Mouse (Mus musculus) hindbrain, embryonic 11.5 days (tissue): ENCODE measurements around the gene Ubxn6. TPM values are rescaled to one million over a fixed set of nuclear protein-coding genes. Genes with fewer than 3 reads are reported as not detected.
A peak's percentile ranks its signal among the peaks of the same experiment; 100 is the strongest.

Experiments
- ATAC-seq: fragments of 200-750 bp; cut with Nextera tagmentation; 2 replicates; pipeline ENCODE4 v1.8.0; 2017; ENCODE audit warnings: mild to moderate bottlenecking, moderate TSS enrichment, moderate library complexity; ENCODE audit not compliant: low FRiP score
- DNase-seq: peaks from one replicate; pipeline ENCODE4 v3.0.0-alpha.2; 2015; ENCODE audit warnings: low spot score
- H3K27ac ChIP-seq: fragments of 300-500 bp; sonication (generic); 2 replicates; pipeline ENCODE4 v1.5.1; 2014; ENCODE audit warnings: mild to moderate bottlenecking, low read depth, low read length
- H3K27me3 ChIP-seq: fragments of 300-500 bp; sonication (generic); 2 replicates; pipeline ENCODE4 v1.6.1; 2014; ENCODE audit warnings: mild to moderate bottlenecking, low read length, moderate library complexity, mixed read lengths; ENCODE audit not compliant: control insufficient read depth, insufficient read depth
- H3K36me3 ChIP-seq: fragments of 300-500 bp; sonication (generic); 2 replicates; pipeline ENCODE4 v1.6.1; 2014; ENCODE audit warnings: mild to moderate bottlenecking, low read length, moderate library complexity, mixed read lengths; ENCODE audit not compliant: control insufficient read depth, insufficient read depth
- H3K4me1 ChIP-seq: fragments of 300-500 bp; sonication (generic); replicated peaks from 2 replicates; pipeline ENCODE4 v1.6.1; 2014; ENCODE audit warnings: low read length, mixed read lengths; ENCODE audit not compliant: control insufficient read depth, insufficient read depth
- H3K4me2 ChIP-seq: fragments of 300-500 bp; sonication (generic); replicated peaks from 2 replicates; pipeline ENCODE4 v1.6.1; 2014; ENCODE audit warnings: mild to moderate bottlenecking, low read depth, low read length
- H3K4me3 ChIP-seq: fragments of 300-500 bp; sonication (generic); 2 replicates; pipeline ENCODE4 v1.5.1; 2014; ENCODE audit warnings: low read depth, low read length
- H3K9ac ChIP-seq: fragments of 300-500 bp; sonication (generic); 2 replicates; pipeline ENCODE4 v1.6.1; 2014; ENCODE audit warnings: low read depth, low read length
- H3K9me3 ChIP-seq: fragments of 300-500 bp; sonication (generic); 2 replicates; pipeline ENCODE4 v1.6.1; 2016; ENCODE audit warnings: low read length; ENCODE audit not compliant: control insufficient read depth
- WGBS: fragments of 180-500 bp; shearing (Covaris S2); extraction: QIAGEN DNeasy Blood & Tissue Kit; methylation state at CpG from one replicate; pipeline ENCODE4 v1.1.7; 2014; 5-methylcytosine and 5-hydroxymethylcytosine counted together
- polyA plus RNA-seq: library from polyadenylated mRNA; unstranded; fragments of >200 nt; fragmentation: Nextera tagmentation; extraction: Ambion mirVana; gene quantifications from 2 replicates; pipeline ENCODE4 v1.2.1, GENCODE M21; 2014

The Ubxn6 gene
- polyA plus RNA-seq, 1 experiment from 2014 or later = 51.1 TPM

GRCm38 (mm10) chr17:56036176-56036900 lies 38.5 kb downstream of the Ubxn6 start, which contains the start of gene Sh3gl1:
TSS of gene Sh3gl1 (minus strand) at chr17:56036635.
- peak within 1 kb of the TSS; percentile 58 for H3K4me2 ChIP-seq
- H3K9me3 ChIP-seq = no peaks in the 10 kb centered on the region
- H3K9ac ChIP-seq = peak within 1 kb of the TSS; percentile 88
- ATAC-seq (peak; percentile 92), DNase-seq (peak; percentile 99)
- peak within 1 kb of the TSS; percentile 79 for H3K27ac ChIP-seq
- peaks cover 6% of the 10 kb centered on the region; the same call in 1 of the 2 replicates for H3K36me3 ChIP-seq
- no peaks in the 10 kb centered on the region for H3K27me3 ChIP-seq
- peaks cover 11% of the 10 kb centered on the region for H3K4me1 ChIP-seq
- under 1% methylated on average over 74 of the region's 74 CpGs for WGBS
- H3K4me3 ChIP-seq = peak within 1 kb of the TSS; percentile 86

- peak overlapping the region; percentile 88 for H3K9ac ChIP-seq
- DNase-seq = no peak
Measured at GRCm38 (mm10) chr17:56035216-56035615, 39.6 kb downstream of the Ubxn6 start.

GRCm38 (mm10) chr17:56034726-56035100 lies 40.1 kb downstream of the Ubxn6 start:
- ATAC-seq (no peak), DNase-seq (no peak)
- 91% methylated on average over 6 of the region's 6 CpGs for WGBS
- Histone ChIP-seq H3K4me2 (no peak overlapping the region), H3K27me3 (no peaks in the 10 kb centered on the region), H3K4me1 (peaks cover 10% of the 10 kb centered on the region; the same call in 1 of the 2 replicates), H3K9me3 (no peaks in the 10 kb centered on the region), H3K36me3 (peaks cover 8% of the 10 kb centered on the region; the same call in 1 of the 2 replicates), H3K27ac (no peak overlapping the region), H3K4me3 (no peak overlapping the region), H3K9ac (no peak overlapping the region)

More at GRCm38 (mm10) chr17:56035216-56035615, 39.6 kb downstream of the Ubxn6 start:
- Histone ChIP-seq H3K9me3 (no peaks in the 10 kb centered on the region), H3K4me3 (peak overlapping the region; percentile 86), H3K27ac (no peak overlapping the region), H3K4me1 (peaks cover 10% of the 10 kb centered on the region; the same call in 1 of the 2 replicates), H3K36me3 (peaks cover 8% of the 10 kb centered on the region; the same call in 1 of the 2 replicates), H3K27me3 (no peaks in the 10 kb centered on the region), H3K4me2 (peak overlapping the region; percentile 58)
- ATAC-seq = no peak
- 86% methylated on average over 4 of the region's 4 CpGs for WGBS

GRCm38 (mm10) chr17:56034040-56034725 lies 40.6 kb downstream of the Ubxn6 start:
- H3K4me1 ChIP-seq = peaks cover 10% of the 10 kb centered on the region; the same call in 1 of the 2 replicates
- no peak for ATAC-seq
- peaks cover 10% of the 10 kb centered on the region; the same call in 1 of the 2 replicates for H3K36me3 ChIP-seq
- DNase-seq = no peak
- 90% methylated on average over 7 of the region's 7 CpGs for WGBS
- H3K9ac ChIP-seq = no peak overlapping the region
- no peaks in the 10 kb centered on the region for H3K27me3 ChIP-seq
- H3K9me3 ChIP-seq = no peaks in the 10 kb centered on the region
- no peak overlapping the region for H3K4me2 ChIP-seq
- no peak overlapping the region for H3K4me3 ChIP-seq
- no peak overlapping the region for H3K27ac ChIP-seq

- no peaks in the 10 kb centered on the region for H3K27me3 ChIP-seq
- DNase-seq = no peak
- H3K27ac ChIP-seq = no peak overlapping the region
- H3K4me2 ChIP-seq = no peak overlapping the region
- peaks cover 10% of the 10 kb centered on the region; the same call in 1 of the 2 replicates for H3K4me1 ChIP-seq
- H3K36me3 ChIP-seq = peaks cover 10% of the 10 kb centered on the region; the same call in 1 of the 2 replicates
- 81% methylated on average over 7 of the region's 7 CpGs for WGBS
- H3K4me3 ChIP-seq = no peak overlapping the region
- no peaks in the 10 kb centered on the region for H3K9me3 ChIP-seq
- ATAC-seq = no peak
- no peak overlapping the region for H3K9ac ChIP-seq
Measured at GRCm38 (mm10) chr17:56032831-56033230, 42.0 kb downstream of the Ubxn6 start.

- no peaks in the 10 kb centered on the region for H3K9me3 ChIP-seq
- 78% methylated on average over 6 of the region's 6 CpGs for whole genome bisulfite sequencing
- peaks cover 10% of the 10 kb centered on the region; the same call in 1 of the 2 replicates for H3K4me1 ChIP-seq
- ATAC-seq = no peak
- no peaks in the 10 kb centered on the region for H3K27me3 ChIP-seq
- no peak overlapping the region for H3K27ac ChIP-seq
- peaks cover 10% of the 10 kb centered on the region; the same call in 1 of the 2 replicates for H3K36me3 ChIP-seq
- DNase-seq = no peak
- no peak overlapping the region for H3K9ac ChIP-seq
- no peak overlapping the region for H3K4me3 ChIP-seq
- H3K4me2 ChIP-seq = no peak overlapping the region
Measured at GRCm38 (mm10) chr17:56032127-56032733, 42.6 kb downstream of the Ubxn6 start.

GRCm38 (mm10) chr17:56031431-56031830 lies 43.4 kb downstream of the Ubxn6 start:
- Histone ChIP-seq H3K36me3 (peaks cover 10% of the 10 kb centered on the region; the same call in 1 of the 2 replicates), H3K9ac (no peak overlapping the region), H3K4me2 (no peak overlapping the region), H3K9me3 (no peaks in the 10 kb centered on the region), H3K27me3 (no peaks in the 10 kb centered on the region), H3K4me3 (no peak overlapping the region), H3K4me1 (peaks cover 10% of the 10 kb centered on the region; the same call in 1 of the 2 replicates), H3K27ac (no peak overlapping the region)
- DNase-seq (no peak), ATAC-seq (no peak)
- WGBS = 92% methylated on average over 7 of the region's 7 CpGs

GRCm38 (mm10) chr17:56030919-56031318 lies 43.9 kb downstream of the Ubxn6 start:
- Histone ChIP-seq H3K27me3 (no peaks in the 10 kb centered on the region), H3K4me2 (no peak overlapping the region), H3K9ac (no peak overlapping the region), H3K4me1 (peaks cover 10% of the 10 kb centered on the region; the same call in 1 of the 2 replicates), H3K36me3 (peaks cover 10% of the 10 kb centered on the region; the same call in 1 of the 2 replicates), H3K4me3 (no peak overlapping the region), H3K27ac (no peak overlapping the region), H3K9me3 (no peaks in the 10 kb centered on the region)
- ATAC-seq (no peak), DNase-seq (no peak)
- WGBS = 77% methylated on average over 5 of the region's 5 CpGs
